Mouse (Mus musculus): ENCODE measurements around the gene Rnf168. TPM values are rescaled to one million over a fixed set of nuclear protein-coding genes. Genes with fewer than 3 reads are reported as not detected.
"Not testable (repeated sequence)": the region's sequence is repeated elsewhere in the genome, so short reads cannot be mapped to it uniquely, and the experiment has no call there.

The Rnf168 gene
- polyA plus RNA-seq, 1 experiment from 2014 or later, result 19.7 TPM

DNA sequence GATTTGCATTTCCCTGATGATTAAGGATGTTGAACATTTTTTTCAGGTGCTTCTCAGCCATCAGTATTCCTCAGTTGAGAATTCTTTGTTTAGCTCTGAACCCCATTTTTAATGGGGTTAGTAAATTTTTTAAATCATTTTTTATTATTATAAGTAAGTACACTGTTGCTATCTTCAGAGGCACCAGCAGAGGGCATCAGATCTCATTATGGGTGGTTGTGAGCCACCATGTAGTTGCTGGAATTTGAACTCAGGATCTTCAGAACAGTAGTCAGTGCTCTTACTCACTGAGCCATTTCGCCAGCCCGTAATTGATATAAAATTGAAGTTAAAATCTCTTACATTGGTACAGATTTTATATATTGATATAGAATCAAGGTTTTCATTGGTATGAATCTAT, 13.0 kb upstream of the Rnf168 start:
- not testable (repeated sequence) for H3K27ac ChIP-seq (ENCODE audit: low read depth, low read length); H3K9me3 ChIP-seq (ENCODE audit: control insufficient read depth, low read length); H3K4me1 ChIP-seq (replicated peaks; ENCODE audit: control insufficient read depth, insufficient read depth, low read length); H3K36me3 ChIP-seq (ENCODE audit: control insufficient read depth, insufficient read depth, low read length); H3K4me3 ChIP-seq (ENCODE audit: low read depth, low read length); DNase-seq (ENCODE audit: low spot score); H3K4me2 ChIP-seq; H3K27me3 ChIP-seq (replicated peaks; ENCODE audit: control insufficient read depth, insufficient read depth, low read length); H3K9ac ChIP-seq (ENCODE audit: low read depth, low read length); ATAC-seq (replicated peaks; ENCODE audit: low FRiP score)
- 67% methylated on average over 2 of the region's 2 CpGs for WGBS

DNA sequence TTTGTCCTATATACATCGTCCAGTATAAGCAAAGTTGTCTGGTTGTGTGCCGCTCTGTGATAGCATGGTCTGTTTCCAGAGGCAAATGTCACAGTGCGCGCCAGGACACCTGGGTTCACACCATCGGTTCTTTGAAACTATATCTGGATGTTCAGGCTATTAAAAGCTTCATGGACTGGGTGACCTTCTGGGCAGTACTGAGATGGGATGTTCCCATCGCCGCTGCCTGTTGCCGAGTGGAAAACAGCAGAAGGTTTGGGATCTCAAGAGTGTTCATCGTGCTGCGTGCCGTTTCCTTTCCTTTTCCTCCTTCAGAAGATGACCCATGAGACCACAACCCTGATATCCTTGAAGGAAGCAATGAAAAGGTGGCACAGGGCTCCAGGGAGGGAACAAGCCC, 6.0 kb upstream of the Rnf168 start, which contains the start of gene Smco1:
TSS of gene Smco1 (plus strand) at position 178 of the 400 bp plus-strand sequence.
- no peak for ATAC-seq (replicated peaks; ENCODE audit: low FRiP score)
- H3K27me3 ChIP-seq (replicated peaks; ENCODE audit: control insufficient read depth, insufficient read depth, low read length), result no peaks in the 10 kb centered on the region
- H3K4me3 ChIP-seq (ENCODE audit: low read depth, low read length), result no peak within 1 kb of the TSS
- no peak within 1 kb of the TSS for H3K27ac ChIP-seq (ENCODE audit: low read depth, low read length)
- H3K4me2 ChIP-seq, result no peak within 1 kb of the TSS
- H3K9me3 ChIP-seq (ENCODE audit: control insufficient read depth, low read length), result no peaks in the 10 kb centered on the region
- H3K9ac ChIP-seq (ENCODE audit: low read depth, low read length), result no peak within 1 kb of the TSS
- H3K36me3 ChIP-seq (ENCODE audit: control insufficient read depth, insufficient read depth, low read length), result no peaks in the 10 kb centered on the region
- no peak for DNase-seq (ENCODE audit: low spot score)
- H3K4me1 ChIP-seq (replicated peaks; ENCODE audit: control insufficient read depth, insufficient read depth, low read length), result no peaks in the 10 kb centered on the region
- 81% methylated on average over 11 of the region's 11 CpGs for WGBS

DNA sequence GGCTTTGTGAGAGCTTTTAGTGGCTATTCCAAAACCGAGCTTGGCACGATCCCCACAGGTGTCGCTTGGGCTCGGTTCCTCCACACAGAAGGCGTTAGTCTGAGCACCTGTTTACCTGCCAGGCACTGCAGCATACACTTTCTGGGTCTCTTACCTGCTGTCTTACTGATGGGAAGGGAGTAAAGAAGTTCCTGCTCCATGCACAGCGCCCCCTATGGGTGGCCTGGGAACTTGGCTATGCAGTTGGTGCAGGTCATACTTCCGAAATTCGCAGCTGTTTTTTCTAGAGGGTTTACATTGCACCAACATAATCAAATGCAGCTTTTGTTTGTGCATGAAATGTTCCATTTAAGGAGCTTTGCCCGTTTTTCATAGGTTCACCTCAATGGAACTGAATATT, 3.9 kb upstream of the Rnf168 start:
- no peak overlapping the region for H3K9ac ChIP-seq (ENCODE audit: low read depth, low read length)
- DNase-seq (ENCODE audit: low spot score) (no peak), ATAC-seq (replicated peaks; ENCODE audit: low FRiP score) (no peak)
- peaks cover 5% of the 10 kb centered on the region; the same call in 1 of the 2 replicates for H3K4me1 ChIP-seq (replicated peaks; ENCODE audit: control insufficient read depth, insufficient read depth, low read length)
- H3K36me3 ChIP-seq (ENCODE audit: control insufficient read depth, insufficient read depth, low read length), result no peaks in the 10 kb centered on the region
- no peak overlapping the region for H3K27ac ChIP-seq (ENCODE audit: low read depth, low read length)
- no peaks in the 10 kb centered on the region for H3K9me3 ChIP-seq (ENCODE audit: control insufficient read depth, low read length)
- H3K4me2 ChIP-seq, result no peak overlapping the region
- H3K27me3 ChIP-seq (replicated peaks; ENCODE audit: control insufficient read depth, insufficient read depth, low read length), result no peaks in the 10 kb centered on the region
- 56% methylated on average over 9 of the region's 9 CpGs for WGBS
- H3K4me3 ChIP-seq (ENCODE audit: low read depth, low read length), result no peak overlapping the region

DNA sequence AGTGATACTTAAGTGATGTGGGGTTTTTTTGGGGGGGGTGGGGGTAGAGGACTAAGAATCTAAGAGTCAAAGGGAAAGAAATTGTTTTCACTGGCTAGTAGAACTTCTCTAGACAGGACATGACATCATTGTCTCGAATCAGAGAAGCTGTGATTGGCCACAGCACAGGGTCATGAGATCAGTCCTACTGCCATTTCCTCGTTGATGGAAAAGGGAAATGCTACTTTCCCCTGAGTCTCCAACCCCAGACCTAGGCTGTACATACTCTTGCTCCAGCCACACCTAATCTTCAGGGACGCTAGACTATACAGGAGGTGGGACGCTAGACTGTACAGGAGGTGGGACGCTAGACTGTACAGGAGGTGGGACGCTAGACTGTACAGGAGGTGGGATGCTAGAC, 2.2 kb upstream of the Rnf168 start:
- Histone ChIP-seq H3K27ac (ENCODE audit: low read depth, low read length) (no peak overlapping the region), H3K4me2 (no peak overlapping the region), H3K27me3 (replicated peaks; ENCODE audit: control insufficient read depth, insufficient read depth, low read length) (no peaks in the 10 kb centered on the region), H3K9ac (ENCODE audit: low read depth, low read length) (no peak overlapping the region), H3K4me3 (ENCODE audit: low read depth, low read length) (no peak overlapping the region), H3K36me3 (ENCODE audit: control insufficient read depth, insufficient read depth, low read length) (peaks cover 5% of the 10 kb centered on the region), H3K4me1 (replicated peaks; ENCODE audit: control insufficient read depth, insufficient read depth, low read length) (peaks cover 10% of the 10 kb centered on the region; the same call in 1 of the 2 replicates), H3K9me3 (ENCODE audit: control insufficient read depth, low read length) (peaks cover 4% of the 10 kb centered on the region; the same call in 1 of the 2 replicates)
- no peak for DNase-seq (ENCODE audit: low spot score)
- WGBS, result 86% methylated on average over 6 of the region's 6 CpGs
- ATAC-seq (replicated peaks; ENCODE audit: low FRiP score), result no peak

DNA sequence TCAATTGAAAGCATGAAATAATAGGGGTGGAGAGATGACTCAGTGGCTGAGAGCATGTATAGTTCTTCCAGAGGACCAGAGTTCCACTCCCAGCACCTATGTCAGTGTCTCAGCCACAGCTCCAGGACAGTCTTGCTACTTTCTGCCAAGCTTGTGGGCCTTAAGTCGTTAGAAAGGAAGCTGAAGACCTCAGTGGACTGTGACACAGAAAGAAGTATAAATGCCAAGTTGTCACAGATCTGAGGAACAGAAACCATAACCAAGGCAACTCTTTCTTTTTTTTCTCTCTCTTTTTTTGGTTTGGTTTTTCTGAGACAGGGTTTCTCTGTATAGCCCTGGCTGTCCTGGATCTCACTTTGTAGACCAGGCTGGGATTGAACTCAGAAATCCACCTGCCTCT, 1.4 kb upstream of the Rnf168 start:
- whole genome bisulfite sequencing, result 41% methylated on average over 1 of the region's 1 CpGs
- H3K36me3 ChIP-seq (ENCODE audit: control insufficient read depth, insufficient read depth, low read length), result peaks cover 8% of the 10 kb centered on the region
- ATAC-seq (replicated peaks; ENCODE audit: low FRiP score), result no peak
- DNase-seq (ENCODE audit: low spot score), result no peak
- H3K27me3 ChIP-seq (replicated peaks; ENCODE audit: control insufficient read depth, insufficient read depth, low read length), result no peaks in the 10 kb centered on the region
- H3K27ac ChIP-seq (ENCODE audit: low read depth, low read length), result no peak overlapping the region
- peaks cover 10% of the 10 kb centered on the region; the same call in 1 of the 2 replicates for H3K4me1 ChIP-seq (replicated peaks; ENCODE audit: control insufficient read depth, insufficient read depth, low read length)
- peaks cover 7% of the 10 kb centered on the region; the same call in 1 of the 2 replicates for H3K9me3 ChIP-seq (ENCODE audit: control insufficient read depth, low read length)
- no peak overlapping the region for H3K9ac ChIP-seq (ENCODE audit: low read depth, low read length)
- H3K4me3 ChIP-seq (ENCODE audit: low read depth, low read length), result no peak overlapping the region
- no peak overlapping the region for H3K4me2 ChIP-seq

DNA sequence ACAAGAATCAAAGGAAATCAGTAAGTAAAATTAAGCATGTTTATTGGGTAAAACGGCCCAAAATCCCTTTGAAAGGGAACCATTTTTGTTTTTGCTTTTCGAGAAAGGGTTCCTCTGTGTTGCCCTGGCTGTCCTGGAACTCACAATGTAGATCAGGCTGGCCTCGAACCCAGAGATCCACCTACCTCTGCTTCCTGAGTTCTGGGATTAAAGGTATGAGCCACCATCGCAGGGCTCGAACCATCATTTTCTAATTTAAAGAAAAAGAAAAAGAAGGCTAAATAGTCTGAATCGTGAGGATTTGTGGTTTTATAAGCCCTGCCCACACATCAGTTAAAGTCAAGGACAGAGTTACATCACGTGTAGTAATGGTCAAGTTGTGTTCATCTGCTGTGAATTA, 1.1 kb downstream of the Rnf168 start:
- Histone ChIP-seq H3K4me1 (replicated peaks; ENCODE audit: control insufficient read depth, insufficient read depth, low read length) (peaks cover 16% of the 10 kb centered on the region; the same call in 1 of the 2 replicates), H3K27me3 (replicated peaks; ENCODE audit: control insufficient read depth, insufficient read depth, low read length) (no peaks in the 10 kb centered on the region), H3K9ac (ENCODE audit: low read depth, low read length) (peak overlapping the region; percentile 96), H3K36me3 (ENCODE audit: control insufficient read depth, insufficient read depth, low read length) (peaks cover 17% of the 10 kb centered on the region), H3K4me3 (ENCODE audit: low read depth, low read length) (peak overlapping the region; percentile 77), H3K27ac (ENCODE audit: low read depth, low read length) (peak overlapping the region; percentile 98), H3K4me2 (peak overlapping the region; percentile 72), H3K9me3 (ENCODE audit: control insufficient read depth, low read length) (peaks cover 7% of the 10 kb centered on the region; the same call in 1 of the 2 replicates)
- DNase-seq (ENCODE audit: low spot score) (no peak), ATAC-seq (replicated peaks; ENCODE audit: low FRiP score) (no peak)
- WGBS, result 45% methylated on average over 7 of the region's 7 CpGs

DNA sequence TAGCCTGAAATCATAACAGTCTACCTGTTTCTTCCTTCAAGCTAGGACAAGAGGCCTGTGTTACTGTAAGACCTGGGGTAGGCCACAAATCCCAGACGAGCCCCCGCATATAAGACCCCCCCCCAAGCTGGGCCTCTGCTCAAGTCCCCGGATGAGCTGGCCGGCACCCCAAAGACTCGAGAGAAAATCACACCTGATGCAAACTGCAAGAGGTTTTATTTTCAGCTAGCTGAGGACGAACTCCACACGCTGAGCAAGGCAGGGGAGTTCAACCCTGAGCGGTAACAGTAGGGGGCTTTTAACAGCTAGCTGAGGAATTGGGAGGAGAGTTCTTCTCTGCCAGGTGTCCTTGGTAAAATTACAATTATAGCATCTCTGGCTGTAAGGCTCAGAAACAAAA, 3.0 kb downstream of the Rnf168 start:
- peak overlapping the region; percentile 2; the same call in 1 of the 2 replicates for H3K4me2 ChIP-seq
- H3K9ac ChIP-seq (ENCODE audit: low read depth, low read length), result no peak overlapping the region
- H3K9me3 ChIP-seq (ENCODE audit: control insufficient read depth, low read length), result peaks cover 7% of the 10 kb centered on the region; the same call in 1 of the 2 replicates
- H3K27ac ChIP-seq (ENCODE audit: low read depth, low read length), result no peak overlapping the region
- peaks cover 29% of the 10 kb centered on the region for H3K36me3 ChIP-seq (ENCODE audit: control insufficient read depth, insufficient read depth, low read length)
- H3K4me1 ChIP-seq (replicated peaks; ENCODE audit: control insufficient read depth, insufficient read depth, low read length), result peaks cover 17% of the 10 kb centered on the region; the same call in 1 of the 2 replicates
- no peak for ATAC-seq (replicated peaks; ENCODE audit: low FRiP score)
- H3K27me3 ChIP-seq (replicated peaks; ENCODE audit: control insufficient read depth, insufficient read depth, low read length), result no peaks in the 10 kb centered on the region
- WGBS, result 95% methylated on average over 8 of the region's 8 CpGs
- no peak for DNase-seq (ENCODE audit: low spot score)
- H3K4me3 ChIP-seq (ENCODE audit: low read depth, low read length), result no peak overlapping the region

DNA sequence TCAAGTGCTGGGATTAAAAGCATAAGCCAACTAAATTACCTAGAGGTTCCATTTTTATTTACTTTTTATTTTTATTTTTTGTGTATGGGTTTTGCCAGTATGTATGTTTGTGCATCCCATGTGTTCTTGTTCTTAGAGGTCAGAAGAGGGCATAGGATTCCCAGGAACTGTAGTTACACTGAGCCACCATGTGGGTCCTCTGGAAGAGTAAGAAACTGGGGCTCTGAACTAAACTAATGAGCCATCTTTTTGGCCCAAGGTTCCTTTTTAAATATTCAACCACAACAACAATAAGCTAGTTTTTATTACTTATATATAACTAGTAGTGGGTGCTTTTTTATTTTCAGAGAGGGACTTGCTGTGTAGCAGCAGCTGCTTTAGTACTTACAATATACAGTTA, 5.3 kb downstream of the Rnf168 start:
- no peak overlapping the region for H3K4me2 ChIP-seq
- H3K36me3 ChIP-seq (ENCODE audit: control insufficient read depth, insufficient read depth, low read length), result peaks cover 37% of the 10 kb centered on the region
- no peak overlapping the region for H3K4me3 ChIP-seq (ENCODE audit: low read depth, low read length)
- H3K9ac ChIP-seq (ENCODE audit: low read depth, low read length), result no peak overlapping the region
- H3K9me3 ChIP-seq (ENCODE audit: control insufficient read depth, low read length), result peaks cover 7% of the 10 kb centered on the region; the same call in 1 of the 2 replicates
- H3K4me1 ChIP-seq (replicated peaks; ENCODE audit: control insufficient read depth, insufficient read depth, low read length), result peaks cover 12% of the 10 kb centered on the region; the same call in 1 of the 2 replicates
- DNase-seq (ENCODE audit: low spot score), result no peak
- no peak for ATAC-seq (replicated peaks; ENCODE audit: low FRiP score)
- H3K27me3 ChIP-seq (replicated peaks; ENCODE audit: control insufficient read depth, insufficient read depth, low read length), result no peaks in the 10 kb centered on the region
- H3K27ac ChIP-seq (ENCODE audit: low read depth, low read length), result no peak overlapping the region

DNA sequence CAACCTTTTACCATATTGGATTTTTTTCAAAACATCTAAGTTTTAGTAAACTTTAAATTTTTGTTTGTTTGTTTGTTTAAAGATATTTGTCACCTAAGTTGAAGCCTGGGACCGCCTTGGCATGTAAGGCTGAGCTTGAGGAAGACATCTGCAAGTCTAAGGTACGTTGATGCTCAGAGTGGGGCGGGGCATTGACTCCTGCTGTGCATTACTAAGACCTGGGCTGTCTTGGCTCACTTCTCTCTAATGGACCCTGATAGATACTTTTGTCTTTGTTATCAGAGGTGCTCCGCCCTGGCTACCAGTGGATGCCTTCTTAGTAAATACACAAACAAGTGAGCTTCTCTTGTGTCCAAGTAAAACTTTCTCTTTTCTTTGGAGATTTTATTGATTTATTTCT, 14.6 kb downstream of the Rnf168 start:
- WGBS, result 85% methylated on average over 4 of the region's 4 CpGs
- no peak for DNase-seq (ENCODE audit: low spot score)
- Histone ChIP-seq H3K27me3 (replicated peaks; ENCODE audit: control insufficient read depth, insufficient read depth, low read length) (no peaks in the 10 kb centered on the region), H3K4me1 (replicated peaks; ENCODE audit: control insufficient read depth, insufficient read depth, low read length) (no peaks in the 10 kb centered on the region), H3K4me2 (no peak overlapping the region), H3K9ac (ENCODE audit: low read depth, low read length) (no peak overlapping the region), H3K9me3 (ENCODE audit: control insufficient read depth, low read length) (peaks cover 5% of the 10 kb centered on the region; the same call in 1 of the 2 replicates), H3K36me3 (ENCODE audit: control insufficient read depth, insufficient read depth, low read length) (peaks cover 34% of the 10 kb centered on the region), H3K27ac (ENCODE audit: low read depth, low read length) (no peak overlapping the region), H3K4me3 (ENCODE audit: low read depth, low read length) (no peak overlapping the region)
- ATAC-seq (replicated peaks; ENCODE audit: low FRiP score), result no peak

All from liver, embryonic 11.5 days (tissue).